Mouse (Mus musculus): Measurements from ENCODE around the gene Vash1.

Vash1 gene

GRCm38 (mm10) chr12:86682178-86682577, 3.7 kb downstream of the Vash1 start:
- no peak for DNase-seq (ENCODE audit: low spot score in 2 of 2)

DNA sequence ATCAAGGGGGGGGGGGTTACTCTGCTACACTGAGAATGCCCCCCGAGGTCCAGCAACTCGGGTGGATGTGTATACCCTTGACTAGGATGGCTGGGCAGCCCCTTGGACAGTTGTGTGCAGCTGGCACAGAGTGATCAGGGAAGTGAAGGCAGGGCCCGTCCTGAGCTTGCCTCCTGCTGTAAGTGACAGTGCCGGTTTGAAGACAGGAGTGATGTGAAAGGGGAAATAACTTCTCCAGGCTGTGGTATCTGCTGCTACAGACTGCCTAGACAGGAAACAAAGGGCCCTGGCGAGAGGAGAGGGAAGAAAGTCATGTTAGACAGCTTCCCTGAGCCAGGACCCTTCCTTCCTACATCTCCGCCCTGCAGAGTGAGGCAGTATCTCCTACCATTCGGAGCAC, 5.2 kb downstream of the Vash1 start:
- no peak for DNase-seq (ENCODE audit: low spot score in 2 of 2)

- DNase-seq (ENCODE audit: low spot score in 2 of 2): no peak
Measured at GRCm38 (mm10) chr12:86685275-86685674, 6.8 kb downstream of the Vash1 start.

- no peak for DNase-seq (ENCODE audit: low spot score in 2 of 2)
Measured at GRCm38 (mm10) chr12:86686551-86687330, 8.2 kb downstream of the Vash1 start.

DNA sequence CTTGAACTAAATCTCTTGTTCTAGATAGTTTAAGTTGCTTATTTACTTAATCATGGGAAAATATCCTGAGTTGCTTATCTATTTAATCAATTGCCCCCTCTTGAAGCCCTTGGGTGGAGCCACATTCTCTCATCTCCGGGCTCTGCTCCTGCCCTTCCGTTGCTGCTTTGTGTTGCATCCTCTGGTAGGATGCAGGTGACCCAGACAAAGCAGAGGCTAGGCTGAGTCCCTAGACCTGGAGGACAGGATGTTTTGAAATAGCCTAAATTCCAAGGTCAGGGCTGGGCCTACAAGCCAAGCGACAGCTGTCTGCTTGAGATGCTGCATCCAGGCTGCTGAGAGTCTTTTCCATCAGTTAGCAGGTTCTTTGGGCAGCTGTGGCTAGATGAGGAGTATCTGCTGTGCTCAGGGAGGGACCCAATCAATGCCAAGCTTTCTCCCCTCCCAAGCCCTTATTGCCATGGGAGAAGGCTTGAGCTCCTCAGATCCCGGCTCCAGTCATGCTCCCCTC, 9.0 kb downstream of the Vash1 start:
- no peak for DNase-seq (ENCODE audit: low spot score in 2 of 2)

DNA sequence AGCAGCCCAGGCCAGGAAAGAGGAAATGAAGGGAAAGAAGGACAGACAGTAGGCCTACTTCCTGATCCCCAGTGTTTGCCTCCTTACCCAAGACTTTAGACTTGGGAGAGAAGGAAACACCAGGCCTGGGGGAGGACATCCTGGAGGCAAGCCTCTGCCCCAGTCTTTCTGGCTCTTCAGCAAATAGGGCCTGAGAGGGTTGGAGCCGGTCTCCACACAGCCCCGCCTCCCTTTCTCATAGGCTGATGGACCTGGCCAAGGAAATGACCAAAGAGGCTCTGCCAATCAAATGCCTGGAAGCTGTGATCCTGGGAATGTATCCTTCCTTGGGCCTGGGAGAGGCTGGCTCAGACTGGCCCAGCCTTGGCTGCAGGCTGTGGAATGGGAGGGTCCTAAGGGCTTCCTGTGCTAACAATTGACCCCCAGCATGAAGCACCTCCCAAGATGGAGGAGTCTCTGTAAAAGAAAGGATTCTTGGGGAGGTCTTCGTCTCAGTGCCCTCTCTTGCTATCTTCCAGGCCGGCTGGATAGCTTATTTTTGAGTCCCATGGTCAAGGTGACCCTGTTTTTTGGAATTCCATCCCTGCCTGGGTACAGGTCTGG, 9.6 kb downstream of the Vash1 start:
- no peak for DNase-seq (ENCODE audit: low spot score in 2 of 2)

DNA sequence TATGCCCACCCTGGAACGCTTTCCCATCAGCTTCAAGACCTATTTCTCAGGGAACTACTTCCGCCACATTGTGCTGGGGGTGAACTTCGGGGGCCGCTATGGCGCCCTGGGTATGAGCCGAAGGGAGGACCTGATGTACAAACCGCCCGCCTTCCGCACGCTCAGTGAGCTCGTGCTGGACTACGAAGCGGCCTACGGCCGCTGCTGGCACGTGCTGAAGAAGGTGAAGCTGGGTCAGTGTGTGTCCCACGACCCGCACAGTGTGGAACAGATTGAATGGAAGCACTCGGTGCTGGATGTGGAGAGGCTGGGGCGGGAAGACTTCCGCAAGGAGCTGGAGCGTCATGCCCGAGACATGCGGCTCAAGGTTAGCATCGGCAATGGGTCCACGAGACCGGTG, 10.4 kb downstream of the Vash1 start:
- no peak for DNase-seq (ENCODE audit: low spot score in 2 of 2)

DNA sequence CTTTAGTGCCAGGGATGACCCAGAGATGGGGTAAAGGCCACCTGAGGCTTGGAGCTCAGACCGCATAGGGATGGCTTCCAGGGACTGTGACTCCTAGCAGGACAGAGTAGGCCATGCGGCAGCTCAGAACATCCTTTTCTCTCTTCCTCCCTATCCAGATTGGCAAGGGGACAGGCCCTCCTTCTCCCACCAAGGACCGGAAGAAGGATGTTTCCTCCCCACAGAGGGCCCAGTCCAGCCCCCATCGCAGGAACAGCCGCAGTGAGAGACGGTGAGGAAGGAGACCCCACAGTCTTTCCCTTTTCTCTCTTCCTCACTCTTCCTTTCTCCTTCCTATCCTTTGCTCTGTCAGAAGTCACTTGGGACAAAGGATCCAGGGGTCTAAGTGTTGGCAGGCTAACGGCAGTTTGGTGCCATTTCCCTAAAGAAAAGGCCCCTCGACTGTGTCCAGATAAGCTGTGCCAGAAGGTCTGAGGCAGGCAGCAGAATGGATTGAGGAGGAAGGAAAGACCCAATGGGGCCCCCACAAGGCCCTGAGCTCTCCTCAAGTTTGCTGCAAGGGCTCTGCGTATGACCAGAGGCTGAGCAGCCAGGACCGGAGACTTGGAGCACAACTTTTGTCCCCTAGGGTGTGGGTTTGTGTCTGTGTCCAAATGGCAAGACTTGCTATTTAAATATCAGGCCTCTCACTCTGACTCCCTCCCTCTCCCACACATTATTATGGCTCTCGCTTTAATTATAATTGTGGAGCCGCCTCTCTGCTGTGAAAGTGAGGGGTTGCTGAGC, 12.4 kb downstream of the Vash1 start:
- no peak for DNase-seq (ENCODE audit: low spot score in 2 of 2)

DNA sequence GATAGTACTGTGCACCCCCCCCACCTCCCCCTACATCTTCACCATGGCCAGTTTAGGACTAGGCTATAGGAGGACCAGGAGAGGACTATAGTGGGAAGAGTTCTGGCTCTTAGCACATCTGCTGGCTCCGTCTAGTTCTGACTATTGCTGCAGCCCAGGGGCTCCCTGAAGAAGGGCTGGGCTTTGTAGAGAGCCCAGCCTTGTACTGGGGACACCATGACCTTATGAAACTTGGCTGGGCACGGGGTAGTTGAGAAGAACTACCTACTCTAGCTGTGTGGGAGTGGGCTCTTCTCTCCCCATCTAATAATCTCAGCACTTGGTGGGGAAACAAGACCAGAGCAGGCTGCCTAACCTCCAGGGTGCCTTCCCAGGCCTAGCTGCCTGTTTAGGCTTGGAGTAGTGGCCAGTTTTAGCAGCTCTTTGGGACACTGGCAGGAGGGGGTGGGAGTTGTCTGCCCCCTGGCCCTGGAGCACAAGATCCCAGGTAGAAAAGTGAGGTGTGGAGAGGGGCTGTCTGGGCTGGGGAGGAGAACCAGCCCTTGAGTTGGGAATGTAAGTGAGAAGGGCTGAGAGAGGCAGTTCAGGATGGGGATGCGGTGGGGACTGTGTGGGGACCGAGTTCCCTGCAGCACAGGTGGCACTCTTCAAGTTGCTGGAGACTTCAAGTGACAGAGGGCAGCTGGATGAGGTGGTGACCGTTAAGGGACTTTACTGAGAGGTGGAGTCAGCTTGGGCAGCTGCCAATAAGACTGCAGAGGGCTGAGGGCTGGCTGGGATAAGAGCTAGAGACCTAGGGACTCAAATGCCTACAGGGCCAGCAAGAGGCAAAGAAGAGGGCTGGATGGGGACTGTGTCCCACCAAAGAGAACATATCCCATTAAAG, 14.2 kb downstream of the Vash1 start:
- DNase-seq (ENCODE audit: low spot score in 2 of 2): no peak

GRCm38 (mm10) chr12:86693389-86693788, 14.9 kb downstream of the Vash1 start:
- no peak for DNase-seq (ENCODE audit: low spot score in 2 of 2)

DNA sequence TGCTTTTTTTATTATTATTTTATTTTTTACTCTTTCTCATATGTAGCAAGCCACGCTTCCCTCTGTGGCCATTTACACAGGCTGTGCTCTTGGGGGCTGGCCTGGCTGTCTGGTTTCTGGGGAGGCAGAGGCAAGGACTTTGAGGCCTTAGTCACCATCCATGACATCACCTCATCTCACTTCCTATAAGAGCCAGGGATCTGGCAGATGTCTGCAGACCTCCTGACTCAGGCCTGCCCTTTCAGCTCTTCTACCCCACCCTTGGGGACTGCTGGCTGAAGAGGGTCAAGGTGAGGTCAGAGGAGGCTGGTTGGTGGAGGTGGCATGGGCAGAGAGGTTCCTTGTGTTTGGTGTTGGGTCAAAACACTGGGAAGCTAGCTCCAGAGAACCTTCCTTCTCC, 15.9 kb downstream of the Vash1 start:
- no peak for DNase-seq (ENCODE audit: low spot score in 2 of 2)

- no peak for DNase-seq (ENCODE audit: low spot score in 2 of 2)
Measured at GRCm38 (mm10) chr12:86697996-86698395, 19.5 kb downstream of the Vash1 start.

DNA sequence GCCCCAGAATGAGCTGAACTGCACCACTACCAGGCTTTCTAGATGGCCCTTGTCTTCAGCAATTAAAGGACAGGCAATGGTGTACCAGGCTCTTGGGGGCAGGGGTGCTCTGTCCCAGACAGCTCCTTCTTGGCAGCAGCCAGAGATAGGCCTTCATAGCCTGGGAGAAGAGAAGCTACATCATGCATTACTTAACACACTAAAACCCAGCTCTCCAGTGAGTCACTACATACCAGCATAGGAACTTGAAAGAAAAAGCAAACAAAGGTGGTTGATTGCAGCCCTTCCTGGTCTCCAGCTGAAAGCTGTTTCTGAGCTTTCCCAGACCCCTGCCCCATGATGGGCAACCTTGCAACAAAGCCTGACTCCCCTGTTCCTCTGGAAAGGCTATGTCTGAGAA, 20.0 kb downstream of the Vash1 start:
- DNase-seq (ENCODE audit: low spot score in 2 of 2): no peak

- DNase-seq (ENCODE audit: low spot score in 2 of 2): peak; percentile 64 to 82
Measured at GRCm38 (mm10) chr12:86699965-86700926, 21.7 kb downstream of the Vash1 start.

- DNase-seq (ENCODE audit: low spot score in 2 of 2): no peak
Measured at GRCm38 (mm10) chr12:86700927-86701310, 22.4 kb downstream of the Vash1 start.

DNA sequence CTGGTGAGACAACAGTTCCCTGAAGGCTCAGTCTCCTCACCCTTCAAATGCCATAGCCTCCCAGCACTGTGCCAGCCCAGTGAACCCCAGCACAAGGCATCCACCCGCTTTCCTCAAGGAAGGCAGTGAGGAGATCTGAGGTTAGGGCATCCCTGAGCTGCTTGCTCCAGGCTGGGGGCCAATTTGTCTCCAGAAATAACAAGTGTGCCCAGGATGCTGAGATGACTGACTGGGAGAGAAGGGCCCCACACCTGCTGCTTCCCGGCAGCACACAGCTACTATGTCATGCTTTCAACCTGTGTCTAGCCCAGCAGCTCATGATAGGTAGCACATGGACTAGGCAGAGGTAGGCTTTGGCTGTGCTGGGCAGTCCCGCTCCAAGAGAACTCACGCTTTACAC, 23.0 kb downstream of the Vash1 start:
- DNase-seq (ENCODE audit: low spot score in 2 of 2): no peak

GRCm38 (mm10) chr12:86702690-86703089, 24.2 kb downstream of the Vash1 start:
- no peak for DNase-seq (ENCODE audit: low spot score in 2 of 2)

DNA sequence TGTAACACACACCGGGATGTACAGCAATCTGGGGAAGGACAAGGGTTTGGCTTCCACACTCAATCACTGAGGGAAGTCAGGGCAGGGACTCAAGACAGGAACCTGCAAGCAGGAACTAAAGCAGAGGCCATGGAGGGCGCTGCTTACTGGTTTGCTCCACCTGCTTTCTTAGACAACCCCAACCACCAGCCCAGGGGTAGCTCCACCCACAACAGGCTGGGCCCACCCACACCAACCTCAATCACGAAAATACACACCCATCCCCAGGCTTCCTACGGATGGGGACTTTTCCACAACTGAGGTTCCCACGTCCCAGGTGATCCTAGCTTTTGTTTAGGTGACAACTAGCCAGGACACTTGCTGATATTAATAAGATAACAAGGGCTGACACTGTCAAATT, 27.3 kb downstream of the Vash1 start:
- DNase-seq (ENCODE audit: low spot score in 2 of 2): no peak

- DNase-seq (ENCODE audit: low spot score in 2 of 2): no peak
Measured at GRCm38 (mm10) chr12:86714026-86714425, 35.5 kb downstream of the Vash1 start.

DNA sequence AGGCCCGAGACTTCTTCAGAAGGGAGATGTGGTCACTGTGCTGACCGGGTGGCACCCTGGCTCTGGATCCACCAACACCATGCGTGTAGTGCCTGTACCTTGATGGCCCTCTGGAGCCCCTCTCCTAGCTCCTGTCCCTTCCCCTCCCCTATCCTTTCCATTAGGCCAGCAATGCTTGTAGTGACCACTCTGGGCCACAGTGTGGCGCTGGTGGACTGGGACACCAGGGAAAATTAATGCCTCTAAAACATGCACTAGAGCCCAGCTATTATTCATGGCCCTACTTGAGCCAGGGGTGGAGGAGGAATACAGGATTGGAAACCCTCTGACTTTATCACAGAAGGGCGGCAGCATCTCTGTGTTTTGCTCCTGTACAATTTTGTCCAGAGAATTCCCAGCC, 36.9 kb downstream of the Vash1 start:
- peak in 1 of 2 experiments; percentile 69 for DNase-seq (ENCODE audit: low spot score in 2 of 2)

Data from frontal cortex, postnatal 10 days (tissue).